Mouse (Mus musculus) thymus, adult 2 months (tissue): ENCODE measurements at regions not wholly inside any gene's neighbourhood (a gene's known extent, or its start where the extent isn't known, plus 50 kb on each side); places are given as distances from the start of the nearest gene placed in this dataset.

ENCODE experiments used
- DNase-seq: peaks from one replicate; pipeline ENCODE4 v3.0.0; 2021
- H3K27ac ChIP-seq: fragments of 200-500 bp; 2 replicates; pipeline ENCODE4 v1.5.1; 2012; ENCODE audit warnings: low read length, control low read depth; ENCODE audit not compliant: control insufficient read depth, insufficient read depth
- H3K27me3 ChIP-seq: fragments of 200-500 bp; 2 replicates; pipeline ENCODE4 v1.6.1; 2012; ENCODE audit warnings: mild to moderate bottlenecking, low read length, moderate library complexity, mixed read lengths; ENCODE audit not compliant: control insufficient read depth, insufficient read depth
- H3K36me3 ChIP-seq: fragments of 200-500 bp; 2 replicates; pipeline ENCODE4 v1.6.1; 2012; ENCODE audit warnings: mild to moderate bottlenecking, low read length, moderate library complexity; ENCODE audit not compliant: control insufficient read depth, insufficient read depth
- H3K4me1 ChIP-seq: fragments of 200-500 bp; replicated peaks from 2 replicates; pipeline ENCODE4 v1.6.1; 2012; ENCODE audit warnings: low read length; ENCODE audit not compliant: control insufficient read depth, insufficient read depth
- H3K4me3 ChIP-seq: fragments of 200-500 bp; 2 replicates; pipeline ENCODE4 v1.5.1; 2012; ENCODE audit warnings: mild to moderate bottlenecking, low read length, control low read depth, moderate library complexity; ENCODE audit not compliant: control insufficient read depth, insufficient read depth
- CTCF ChIP-seq: fragments of 200-500 bp; IDR thresholded peaks from 2 replicates; pipeline ENCODE4 v1.5.1; 2012; ENCODE audit warnings: mild to moderate bottlenecking, control low read depth, low read length, moderate library complexity, borderline replicate concordance; ENCODE audit not compliant: control insufficient read depth, poor library complexity, insufficient read depth; ENCODE audit errors: extremely low read depth
- POLR2A ChIP-seq: fragments of 200-500 bp; IDR thresholded peaks from 2 replicates; pipeline ENCODE4 v1.6.1; 2012; ENCODE audit warnings: mild to moderate bottlenecking, low read length, control low read depth, moderate library complexity; ENCODE audit not compliant: control insufficient read depth, poor library complexity, insufficient read depth; ENCODE audit errors: extremely low read depth
- WGBS: fragments of 180-500 bp; shearing (Covaris S2); methylation state at CpG from one replicate; pipeline ENCODE4 v1.1.7; 2018; 5-methylcytosine and 5-hydroxymethylcytosine counted together

DNA sequence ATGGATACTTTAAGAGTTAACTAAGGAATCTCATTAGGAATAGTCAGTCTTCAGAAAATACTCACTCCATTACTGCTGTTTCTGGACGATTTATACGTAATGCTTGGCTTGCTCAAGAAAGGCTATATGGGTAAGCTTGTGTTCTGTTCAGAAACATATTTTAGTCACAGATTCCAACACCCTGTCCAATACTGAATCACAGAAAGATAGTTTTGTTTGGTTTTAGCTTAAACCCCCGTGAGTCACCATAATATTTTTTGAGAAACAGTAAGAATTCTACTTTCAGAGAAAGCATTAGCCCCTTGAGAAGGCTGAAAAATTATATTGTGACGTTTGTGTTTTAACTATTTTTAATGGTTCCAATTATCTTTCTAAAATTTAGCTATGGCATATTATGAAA, 1037.3 kb downstream of the Slc22a22 start:
- H3K36me3 ChIP-seq, result no peaks in the 10 kb centered on the region
- no peaks in the 10 kb centered on the region for H3K4me1 ChIP-seq
- no peaks in the 10 kb centered on the region for H3K27me3 ChIP-seq
- H3K4me3 ChIP-seq, result no peak overlapping the region
- TF ChIP-seq POLR2A, result no peak
- TF ChIP-seq CTCF, result no peak
- DNase-seq, result no peak
- H3K27ac ChIP-seq, result no peak overlapping the region
- 90% methylated on average over 4 of the region's 4 CpGs for WGBS

DNA sequence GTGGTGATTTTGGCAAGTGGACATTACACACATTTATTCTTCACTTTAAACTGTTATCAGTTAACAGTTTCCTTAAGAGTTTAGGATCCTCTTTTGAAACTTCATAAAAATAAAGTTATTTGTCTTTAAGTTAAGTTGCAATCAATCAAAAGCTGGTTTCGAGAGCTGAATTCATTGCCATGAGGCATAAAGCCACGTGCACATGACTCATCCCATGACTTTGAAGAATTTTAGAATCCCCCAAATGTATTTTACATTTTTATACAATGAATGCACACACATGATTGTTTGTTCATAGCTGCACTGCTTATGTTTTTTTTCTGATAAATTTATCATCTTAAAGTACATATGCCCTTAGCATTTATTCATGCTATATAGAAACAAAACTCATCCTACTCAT, 1039.1 kb downstream of the Slc22a22 start:
- H3K4me3 ChIP-seq, result no peak overlapping the region
- no peak for DNase-seq
- H3K27ac ChIP-seq, result no peak overlapping the region
- H3K36me3 ChIP-seq, result no peaks in the 10 kb centered on the region
- TF ChIP-seq POLR2A, result no peak
- TF ChIP-seq CTCF, result no peak
- 71% methylated on average over 2 of the region's 2 CpGs for WGBS
- no peaks in the 10 kb centered on the region for H3K4me1 ChIP-seq
- no peaks in the 10 kb centered on the region for H3K27me3 ChIP-seq

- Histone ChIP-seq H3K4me3 (no peak overlapping the region), H3K27me3 (no peaks in the 10 kb centered on the region), H3K36me3 (no peaks in the 10 kb centered on the region), H3K27ac (no peak overlapping the region), H3K4me1 (no peaks in the 10 kb centered on the region)
- 85% methylated on average over 6 of the region's 6 CpGs for WGBS
- TF ChIP-seq CTCF (no peak), POLR2A (no peak)
- DNase-seq, result no peak
Observed at GRCm38 (mm10) chr15:56436131-56436530, 1041.3 kb downstream of the Slc22a22 start.

GRCm38 (mm10) chr15:56425986-56426385, 1051.4 kb downstream of the Slc22a22 start:
- no peak for DNase-seq
- 65% methylated on average over 4 of the region's 4 CpGs for WGBS
- TF ChIP-seq POLR2A (no peak), CTCF (no peak)
- H3K27me3 ChIP-seq, result no peaks in the 10 kb centered on the region
- no peaks in the 10 kb centered on the region for H3K36me3 ChIP-seq
- H3K4me1 ChIP-seq, result no peaks in the 10 kb centered on the region
- no peak overlapping the region for H3K27ac ChIP-seq
- no peak overlapping the region for H3K4me3 ChIP-seq

DNA sequence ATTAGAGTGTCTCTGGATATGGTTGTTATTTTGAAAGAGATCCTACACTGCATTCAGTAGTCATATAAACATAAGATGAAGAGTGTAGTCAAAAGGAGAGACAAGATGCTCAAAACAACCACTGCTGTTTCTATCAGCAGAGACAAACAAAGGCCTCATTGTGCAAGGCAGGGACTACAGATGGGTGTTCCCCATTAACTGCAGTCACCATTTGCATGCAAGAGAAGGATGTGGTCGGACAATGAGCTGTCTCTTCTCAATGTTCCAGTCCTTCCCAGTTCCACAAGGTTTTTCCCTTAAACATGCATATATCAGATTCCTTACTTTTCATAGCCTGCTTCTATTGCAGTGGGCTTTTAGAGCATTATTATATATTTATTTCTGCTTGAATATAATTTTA, 1056.7 kb downstream of the Slc22a22 start:
- no peak for TF ChIP-seq POLR2A
- TF ChIP-seq CTCF, result no peak
- WGBS, result 84% methylated on average over 1 of the region's 1 CpGs
- Histone ChIP-seq H3K36me3 (no peaks in the 10 kb centered on the region), H3K4me1 (no peaks in the 10 kb centered on the region), H3K4me3 (no peak overlapping the region), H3K27ac (no peak overlapping the region), H3K27me3 (no peaks in the 10 kb centered on the region)
- no peak for DNase-seq

GRCm38 (mm10) chr15:56391982-56392381, 1085.4 kb downstream of the Slc22a22 start:
- H3K36me3 ChIP-seq, result no peaks in the 10 kb centered on the region
- no peak overlapping the region for H3K27ac ChIP-seq
- no peaks in the 10 kb centered on the region for H3K27me3 ChIP-seq
- H3K4me1 ChIP-seq, result no peaks in the 10 kb centered on the region
- DNase-seq, result no peak
- H3K4me3 ChIP-seq, result no peak overlapping the region
- no peak for TF ChIP-seq POLR2A
- TF ChIP-seq CTCF, result no peak

DNA sequence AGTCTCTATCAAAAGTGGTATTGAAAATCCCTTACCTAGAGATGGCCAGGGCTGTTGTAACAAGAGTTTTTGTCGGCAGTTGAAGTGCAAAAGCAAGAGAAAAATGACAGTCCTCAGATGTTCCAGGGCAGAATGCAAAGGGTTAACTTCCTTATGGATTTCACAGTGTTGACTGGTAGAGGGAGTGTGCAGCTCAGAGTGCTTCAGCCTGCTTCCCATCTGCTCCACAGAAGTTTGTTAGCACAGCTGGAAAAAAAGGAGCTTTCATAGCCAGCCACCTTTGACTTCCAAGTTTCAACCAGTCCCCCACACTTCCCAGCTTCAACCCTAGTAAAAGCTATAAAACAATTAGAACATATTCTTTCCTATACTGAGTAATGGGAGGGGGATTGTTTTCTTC, 1098.9 kb downstream of the Slc22a22 start:
- no peak overlapping the region for H3K27ac ChIP-seq
- no peak for DNase-seq
- TF ChIP-seq POLR2A (no peak), CTCF (no peak)
- H3K27me3 ChIP-seq, result no peaks in the 10 kb centered on the region
- WGBS, result 89% methylated on average over 1 of the region's 1 CpGs
- H3K36me3 ChIP-seq, result no peaks in the 10 kb centered on the region
- H3K4me1 ChIP-seq, result no peaks in the 10 kb centered on the region
- no peak overlapping the region for H3K4me3 ChIP-seq
